Mouse (Mus musculus): Measurements from ENCODE around the gene Adcy10. TPM values are rescaled to one million over a fixed set of nuclear protein-coding genes. Genes with fewer than 3 reads are reported as not detected.

Gene Adcy10
- total RNA-seq (2021): under 1 TPM; 0.05 to 0.33 TPM
- long read RNA-seq, experiment 1, partial matches to known transcripts: 0 of 1 reads
- long read RNA-seq, experiment 1, other reads (novel, unspliced or antisense): 1 of 1 reads
- long read RNA-seq, experiment 2: 0 reads

- DNase-seq (ENCODE audit: low spot score in 2 of 2): no peak
Measured at GRCm38 (mm10) chr1:165484688-165485233, at the start of gene Adcy10. Gene Adcy10 (plus strand): TSS chr1:165485183.

GRCm38 (mm10) chr1:165438289-165439021 lies 46.5 kb upstream of the Adcy10 start:
- no peak for DNase-seq (ENCODE audit: low spot score in 2 of 2)

- DNase-seq (ENCODE audit: low spot score in 2 of 2): no peak
Measured at GRCm38 (mm10) chr1:165440788-165441187, 44.2 kb upstream of the Adcy10 start.

GRCm38 (mm10) chr1:165441201-165441600 lies 43.8 kb upstream of the Adcy10 start:
- DNase-seq (ENCODE audit: low spot score in 2 of 2): no peak

GRCm38 (mm10) chr1:165441719-165442118 lies 43.3 kb upstream of the Adcy10 start:
- no peak for DNase-seq (ENCODE audit: low spot score in 2 of 2)

GRCm38 (mm10) chr1:165459041-165459502 lies 25.9 kb upstream of the Adcy10 start:
- DNase-seq (ENCODE audit: low spot score in 2 of 2): no peak

- DNase-seq (ENCODE audit: low spot score in 2 of 2): peak; percentile 41 to 42
Measured at GRCm38 (mm10) chr1:165459503-165460181, 25.3 kb upstream of the Adcy10 start.

GRCm38 (mm10) chr1:165460360-165460800 lies 24.6 kb upstream of the Adcy10 start, which contains the start of the genes Dcaf6 and Mpc2:
Gene Dcaf6 (minus strand): TSS chr1:165460475.
Gene Mpc2 (plus strand): TSS chr1:165460637.
- peak; percentile 100 for DNase-seq (ENCODE audit: low spot score in 2 of 2)

- peak; percentile 98 for DNase-seq (ENCODE audit: low spot score in 2 of 2)
Measured at GRCm38 (mm10) chr1:165460801-165461377, 24.1 kb upstream of the Adcy10 start.

GRCm38 (mm10) chr1:165461681-165462080 lies 23.3 kb upstream of the Adcy10 start:
- DNase-seq (ENCODE audit: low spot score in 2 of 2): no peak

- DNase-seq (ENCODE audit: low spot score in 2 of 2): no peak
Measured at GRCm38 (mm10) chr1:165462861-165463260, 22.1 kb upstream of the Adcy10 start.

- DNase-seq (ENCODE audit: low spot score in 2 of 2): no peak
Measured at GRCm38 (mm10) chr1:165464574-165464973, 20.4 kb upstream of the Adcy10 start.

- no peak for DNase-seq (ENCODE audit: low spot score in 2 of 2)
Measured at GRCm38 (mm10) chr1:165468971-165469370, 16.0 kb upstream of the Adcy10 start.

- no peak for DNase-seq (ENCODE audit: low spot score in 2 of 2)
Measured at GRCm38 (mm10) chr1:165469717-165470116, 15.3 kb upstream of the Adcy10 start.

GRCm38 (mm10) chr1:165471490-165471889 lies 13.5 kb upstream of the Adcy10 start:
- DNase-seq (ENCODE audit: low spot score in 2 of 2): no peak

- DNase-seq (ENCODE audit: low spot score in 2 of 2): no peak
Measured at GRCm38 (mm10) chr1:165486108-165486507, 1.1 kb downstream of the Adcy10 start.

- DNase-seq (ENCODE audit: low spot score in 2 of 2): no peak
Measured at GRCm38 (mm10) chr1:165489197-165489596, 4.2 kb downstream of the Adcy10 start.

- no peak for DNase-seq (ENCODE audit: low spot score in 2 of 2)
Measured at GRCm38 (mm10) chr1:165498856-165499255, 13.9 kb downstream of the Adcy10 start.

GRCm38 (mm10) chr1:165503307-165504024 lies 18.5 kb downstream of the Adcy10 start:
- DNase-seq (ENCODE audit: low spot score in 2 of 2): no peak

- DNase-seq (ENCODE audit: low spot score in 2 of 2): no peak
Measured at GRCm38 (mm10) chr1:165506303-165506702, 21.3 kb downstream of the Adcy10 start.

- DNase-seq (ENCODE audit: low spot score in 2 of 2): no peak
Measured at GRCm38 (mm10) chr1:165510161-165510560, 25.2 kb downstream of the Adcy10 start.
